Mouse (Mus musculus): ENCODE data around the gene Ciao2a. TPM values are rescaled to one million over a fixed set of nuclear protein-coding genes. Genes with fewer than 3 reads are reported as not detected.
A peak's percentile ranks its signal among the peaks of the same experiment; 100 is the strongest.

Gene Ciao2a
- polyA plus RNA-seq, 1 experiment from 2014 or later = 89.0 TPM

DNA sequence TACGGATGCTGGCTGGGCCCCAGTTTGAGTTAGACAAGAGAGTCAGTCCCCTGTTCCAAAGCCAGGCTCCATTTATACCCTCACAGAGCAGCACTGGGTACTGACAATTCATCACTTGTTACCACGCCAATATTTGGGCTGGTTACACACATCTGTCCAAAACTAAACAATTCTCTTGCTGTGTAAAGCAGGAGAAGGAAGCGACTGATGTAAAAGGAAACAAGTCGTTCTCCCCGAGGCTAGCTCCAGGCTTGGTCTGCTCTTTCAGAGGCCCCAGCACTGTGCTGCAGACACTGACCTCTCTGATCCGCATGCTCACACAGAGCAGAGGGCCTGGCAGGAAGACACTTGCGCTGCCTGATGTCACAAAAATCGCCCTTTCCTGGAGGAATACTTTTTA, 24.8 kb upstream of the Ciao2a start:
- 83% methylated on average over 8 of the region's 8 CpGs for WGBS
- ATAC-seq (replicated peaks) = no peak
- no peaks in the 10 kb centered on the region for H3K4me1 ChIP-seq
- no peak overlapping the region for H3K4me2 ChIP-seq (replicated peaks)
- H3K9me3 ChIP-seq = no peaks in the 10 kb centered on the region
- H3K9ac ChIP-seq (replicated peaks) = no peak overlapping the region
- no peak overlapping the region for H3K4me3 ChIP-seq
- no peak overlapping the region for H3K27ac ChIP-seq (replicated peaks)
- no peaks in the 10 kb centered on the region for H3K27me3 ChIP-seq
- peaks cover 92% of the 10 kb centered on the region for H3K36me3 ChIP-seq

DNA sequence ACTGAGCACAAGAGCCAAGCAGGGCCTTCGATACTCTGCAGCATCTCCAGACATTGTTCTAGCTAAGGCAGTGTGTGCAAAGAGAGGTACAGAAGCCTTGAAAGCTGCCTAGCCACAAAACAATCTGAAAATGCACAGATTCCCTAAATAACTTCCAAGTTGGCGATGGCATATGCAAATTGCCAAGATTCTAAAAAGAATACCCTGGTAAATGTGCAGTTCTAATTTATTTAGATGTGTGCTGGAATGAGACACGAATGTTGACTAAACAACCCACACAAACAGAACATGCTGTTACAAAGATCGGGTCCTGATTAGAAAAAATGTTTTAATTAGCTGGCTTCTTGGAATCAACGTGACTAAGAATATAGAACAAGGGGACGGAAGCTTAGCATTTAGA, 23.7 kb upstream of the Ciao2a start:
- Histone ChIP-seq H3K36me3 (peaks cover 89% of the 10 kb centered on the region), H3K4me1 (no peaks in the 10 kb centered on the region), H3K4me3 (no peak overlapping the region), H3K27me3 (no peaks in the 10 kb centered on the region), H3K9me3 (no peaks in the 10 kb centered on the region), H3K9ac (replicated peaks) (no peak overlapping the region), H3K4me2 (replicated peaks) (no peak overlapping the region), H3K27ac (replicated peaks) (no peak overlapping the region)
- ATAC-seq (replicated peaks) = no peak
- 84% methylated on average over 6 of the region's 6 CpGs for WGBS

DNA sequence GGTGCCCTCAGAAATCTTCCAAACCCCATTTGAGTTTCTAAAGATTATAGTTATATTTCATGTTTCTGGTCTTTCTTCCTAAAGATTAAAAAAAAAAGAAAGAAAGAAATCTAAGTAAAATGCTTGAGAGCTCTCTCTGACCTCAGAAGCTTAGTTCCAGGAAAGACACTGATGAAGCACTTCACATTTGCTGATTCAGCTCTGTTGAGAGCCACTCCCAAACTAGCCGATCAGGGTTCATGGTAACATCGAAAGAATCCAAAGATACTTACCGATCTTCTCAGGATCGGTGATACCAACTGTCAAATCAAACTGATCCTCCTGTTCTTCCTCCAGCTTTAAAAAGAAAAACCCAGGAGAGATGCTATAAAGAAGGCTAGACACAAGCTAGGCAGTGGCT, 21.8 kb upstream of the Ciao2a start:
- Histone ChIP-seq H3K36me3 (peaks cover 87% of the 10 kb centered on the region), H3K27me3 (no peaks in the 10 kb centered on the region), H3K4me2 (replicated peaks) (no peak overlapping the region), H3K9me3 (no peaks in the 10 kb centered on the region), H3K4me1 (no peaks in the 10 kb centered on the region), H3K27ac (replicated peaks) (no peak overlapping the region), H3K9ac (replicated peaks) (no peak overlapping the region), H3K4me3 (no peak overlapping the region)
- ATAC-seq (replicated peaks) = no peak
- WGBS = 95% methylated on average over 4 of the region's 4 CpGs

DNA sequence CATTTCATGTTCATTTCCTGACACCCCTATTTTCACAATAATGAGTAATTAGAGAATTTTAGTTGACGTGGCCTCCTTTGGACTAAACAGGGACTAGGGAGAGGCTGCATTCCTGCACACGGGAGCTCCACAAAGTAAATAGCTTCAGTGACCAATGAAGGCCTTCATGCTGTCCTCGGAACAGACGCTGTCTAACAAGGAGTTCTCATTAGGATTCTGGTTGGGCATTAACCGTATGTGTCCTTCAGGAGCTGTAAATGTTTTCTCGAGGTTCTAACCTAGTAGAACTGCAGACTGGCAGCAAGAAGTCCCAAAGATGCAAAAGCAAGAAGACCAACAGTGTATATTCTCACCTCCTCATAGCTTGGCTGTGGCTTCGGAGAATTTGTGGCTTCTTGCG, 21.2 kb upstream of the Ciao2a start:
- no peak overlapping the region for H3K4me2 ChIP-seq (replicated peaks)
- no peaks in the 10 kb centered on the region for H3K9me3 ChIP-seq
- no peak overlapping the region for H3K4me3 ChIP-seq
- H3K36me3 ChIP-seq = peaks cover 83% of the 10 kb centered on the region
- ATAC-seq (replicated peaks) = no peak
- H3K27ac ChIP-seq (replicated peaks) = no peak overlapping the region
- no peaks in the 10 kb centered on the region for H3K27me3 ChIP-seq
- H3K9ac ChIP-seq (replicated peaks) = no peak overlapping the region
- no peaks in the 10 kb centered on the region for H3K4me1 ChIP-seq
- WGBS = 85% methylated on average over 8 of the region's 8 CpGs

DNA sequence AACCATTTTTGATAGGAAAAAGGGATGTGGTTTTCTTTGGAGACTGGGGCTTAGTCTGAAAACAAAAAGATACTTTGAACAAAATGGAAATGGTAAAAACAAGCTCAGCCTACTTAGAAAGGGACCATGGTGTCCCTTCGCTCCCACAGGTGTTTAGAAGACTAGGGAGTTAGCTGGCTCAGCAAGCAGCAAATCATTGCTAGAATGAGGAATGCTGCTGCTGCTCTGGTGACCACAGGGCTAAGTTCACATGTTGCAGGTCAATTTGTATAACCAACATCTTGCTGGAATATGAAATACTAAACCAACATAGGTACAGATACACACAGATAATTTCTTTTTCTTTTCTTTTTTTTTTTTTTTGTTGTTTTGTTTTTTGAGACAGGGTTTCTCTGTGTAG, 16.8 kb upstream of the Ciao2a start:
- Histone ChIP-seq H3K36me3 (peaks cover 46% of the 10 kb centered on the region), H3K4me1 (peaks cover 4% of the 10 kb centered on the region; the same call in 1 of the 2 replicates), H3K9ac (replicated peaks) (no peak overlapping the region), H3K4me2 (replicated peaks) (no peak overlapping the region), H3K4me3 (no peak overlapping the region), H3K9me3 (no peaks in the 10 kb centered on the region), H3K27me3 (no peaks in the 10 kb centered on the region), H3K27ac (replicated peaks) (no peak overlapping the region)
- ATAC-seq (replicated peaks) = no peak
- 97% methylated on average over 1 of the region's 1 CpGs for WGBS

DNA sequence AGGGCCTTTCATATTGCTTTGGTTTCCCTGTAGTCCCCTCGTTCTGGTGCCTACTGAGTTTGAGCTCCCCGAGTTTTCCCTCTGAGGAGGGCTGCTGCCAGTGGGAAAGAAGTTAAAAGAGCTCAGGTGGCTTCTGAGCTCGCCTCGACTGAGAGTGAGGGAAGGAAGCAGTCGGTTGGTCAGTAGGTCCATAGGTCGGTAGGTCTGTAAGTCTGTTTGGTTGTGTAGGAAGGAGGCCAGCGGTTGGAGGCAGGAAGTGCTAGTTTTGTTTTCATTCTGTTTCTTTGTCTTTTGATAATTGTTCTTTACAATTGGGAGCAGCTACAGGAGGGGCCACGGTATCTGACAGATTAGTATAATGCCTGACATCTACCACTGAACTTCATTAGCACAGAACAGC, 16.3 kb upstream of the Ciao2a start:
- ATAC-seq (replicated peaks) = no peak
- Histone ChIP-seq H3K9me3 (no peaks in the 10 kb centered on the region), H3K36me3 (peaks cover 42% of the 10 kb centered on the region), H3K4me1 (peaks cover 4% of the 10 kb centered on the region; the same call in 1 of the 2 replicates), H3K27me3 (no peaks in the 10 kb centered on the region), H3K9ac (replicated peaks) (no peak overlapping the region), H3K4me3 (no peak overlapping the region), H3K4me2 (replicated peaks) (no peak overlapping the region), H3K27ac (replicated peaks) (peak overlapping the region; percentile 6; the same call in 1 of the 2 replicates)
- WGBS = 20% methylated on average over 8 of the region's 8 CpGs

DNA sequence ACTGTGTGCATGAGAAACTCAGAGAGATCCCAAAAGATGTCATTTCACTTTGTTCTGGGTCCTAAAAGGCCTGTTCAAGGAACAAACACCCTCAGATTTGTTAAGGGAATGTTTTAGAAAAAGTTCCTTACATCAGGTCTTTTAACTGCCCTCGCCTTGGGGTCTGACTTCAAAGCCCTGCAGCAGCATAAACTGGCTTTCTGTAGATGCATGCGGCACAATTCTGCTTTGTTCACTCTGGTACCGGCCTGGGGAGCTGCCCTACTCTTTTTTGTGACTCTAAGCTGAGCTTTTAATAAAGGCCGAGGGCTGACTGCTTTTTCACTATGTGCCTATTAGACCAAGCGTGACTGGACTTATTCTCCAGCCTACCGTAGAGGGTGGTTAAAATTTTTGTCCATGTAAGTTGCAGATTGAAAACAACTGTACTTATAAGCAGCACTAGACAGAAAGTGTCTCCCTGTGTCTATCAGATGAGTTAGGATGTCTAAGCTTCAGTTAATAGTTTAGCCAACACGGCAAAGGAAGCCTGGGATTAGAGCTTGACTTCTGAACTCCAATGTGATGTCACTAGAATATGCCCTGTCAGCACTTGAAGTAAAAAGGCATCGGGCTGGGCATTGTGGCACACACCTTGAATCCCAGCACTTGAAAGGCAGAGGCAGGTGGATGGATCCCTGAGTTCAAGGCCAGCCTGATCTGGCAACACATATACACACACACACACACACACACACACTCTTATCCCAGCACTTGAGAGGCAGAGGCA, 15.6 kb upstream of the Ciao2a start:
- no peaks in the 10 kb centered on the region for H3K9me3 ChIP-seq
- peak overlapping the region; percentile 6; the same call in 1 of the 2 replicates for H3K27ac ChIP-seq (replicated peaks)
- peaks cover 4% of the 10 kb centered on the region; the same call in 1 of the 2 replicates for H3K4me1 ChIP-seq
- H3K9ac ChIP-seq (replicated peaks) = no peak overlapping the region
- H3K4me2 ChIP-seq (replicated peaks) = no peak overlapping the region
- H3K4me3 ChIP-seq = no peak overlapping the region
- H3K27me3 ChIP-seq = no peaks in the 10 kb centered on the region
- no peak for ATAC-seq (replicated peaks)
- 11% methylated on average over 8 of the region's 8 CpGs for WGBS
- H3K36me3 ChIP-seq = peaks cover 35% of the 10 kb centered on the region

DNA sequence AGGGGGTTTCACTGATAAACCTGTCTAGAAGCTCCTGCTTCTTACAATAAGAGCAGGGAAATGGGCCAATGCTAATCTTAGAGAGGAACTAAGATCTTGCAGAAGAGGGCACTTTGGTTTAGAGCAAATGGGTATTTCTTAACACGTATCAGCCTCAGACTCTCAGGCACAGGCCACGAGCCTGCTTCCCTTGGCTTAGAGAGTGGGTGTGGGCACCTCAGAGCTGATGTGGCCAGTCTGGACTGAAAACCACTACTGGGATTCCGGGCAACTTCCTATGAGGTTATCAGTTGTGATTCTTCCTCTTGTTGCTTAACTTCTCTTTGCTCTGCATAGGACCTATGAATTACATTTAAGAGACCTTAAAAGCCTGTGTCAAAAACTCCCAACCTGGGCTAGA, 12.1 kb upstream of the Ciao2a start:
- H3K36me3 ChIP-seq = peaks cover 6% of the 10 kb centered on the region; the same call in 1 of the 2 replicates
- WGBS = 90% methylated on average over 3 of the region's 3 CpGs
- ATAC-seq (replicated peaks) = no peak
- no peak overlapping the region for H3K27ac ChIP-seq (replicated peaks)
- no peak overlapping the region for H3K9ac ChIP-seq (replicated peaks)
- no peak overlapping the region for H3K4me3 ChIP-seq
- H3K27me3 ChIP-seq = no peaks in the 10 kb centered on the region
- no peak overlapping the region for H3K4me2 ChIP-seq (replicated peaks)
- peaks cover 4% of the 10 kb centered on the region; the same call in 1 of the 2 replicates for H3K4me1 ChIP-seq
- H3K9me3 ChIP-seq = no peaks in the 10 kb centered on the region

DNA sequence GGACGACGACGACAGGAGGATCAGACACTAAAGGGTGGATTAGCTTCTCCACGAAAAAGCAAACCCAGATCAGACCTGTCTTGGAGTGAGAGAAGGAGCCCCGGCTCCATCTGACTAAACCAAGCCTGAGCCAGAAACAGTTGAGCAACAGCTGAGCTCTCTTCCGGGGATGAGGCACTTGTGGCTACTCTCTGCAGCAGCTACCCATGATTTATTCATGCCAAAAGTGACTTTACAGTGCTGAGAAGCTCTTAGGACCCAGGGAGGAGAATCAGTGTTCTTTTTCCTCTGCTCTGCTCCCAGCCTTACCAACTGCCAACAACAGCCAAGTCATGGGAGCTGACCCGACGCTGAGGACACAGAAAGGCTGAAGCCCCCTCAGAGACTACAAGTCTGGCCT, 9.5 kb upstream of the Ciao2a start:
- Histone ChIP-seq H3K27me3 (no peaks in the 10 kb centered on the region), H3K4me1 (peaks cover 20% of the 10 kb centered on the region), H3K4me3 (no peak overlapping the region), H3K9ac (replicated peaks) (no peak overlapping the region), H3K27ac (replicated peaks) (no peak overlapping the region), H3K4me2 (replicated peaks) (no peak overlapping the region), H3K9me3 (no peaks in the 10 kb centered on the region), H3K36me3 (peaks cover 6% of the 10 kb centered on the region; the same call in 1 of the 2 replicates)
- 63% methylated on average over 8 of the region's 8 CpGs for WGBS
- ATAC-seq (replicated peaks) = no peak

DNA sequence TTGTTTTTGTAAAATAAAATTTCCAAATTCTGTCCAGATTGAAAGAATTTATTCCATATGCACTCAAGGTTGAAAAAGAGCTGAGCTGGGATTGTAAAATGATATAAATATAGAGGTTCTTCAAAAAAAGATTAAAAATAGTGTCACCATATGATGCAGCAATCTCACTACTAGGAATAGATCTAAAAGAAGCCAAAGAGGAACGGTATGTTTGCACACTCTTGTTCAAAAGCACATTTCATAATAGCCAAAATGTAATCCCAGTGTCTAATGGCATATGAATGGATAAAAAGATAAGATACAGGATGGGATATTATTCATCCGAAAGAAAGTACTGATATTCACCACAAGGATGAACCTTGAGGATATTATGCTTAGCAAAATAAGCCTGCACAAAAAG, 6.9 kb upstream of the Ciao2a start:
- no peaks in the 10 kb centered on the region for H3K27me3 ChIP-seq
- H3K9ac ChIP-seq (replicated peaks) = no peak overlapping the region
- peaks cover 30% of the 10 kb centered on the region for H3K4me1 ChIP-seq
- no peak overlapping the region for H3K4me2 ChIP-seq (replicated peaks)
- no peaks in the 10 kb centered on the region for H3K9me3 ChIP-seq
- H3K27ac ChIP-seq (replicated peaks) = no peak overlapping the region
- H3K36me3 ChIP-seq = peaks cover 3% of the 10 kb centered on the region; the same call in 1 of the 2 replicates
- WGBS = 74% methylated on average over 2 of the region's 2 CpGs
- ATAC-seq (replicated peaks) = no peak
- no peak overlapping the region for H3K4me3 ChIP-seq

DNA sequence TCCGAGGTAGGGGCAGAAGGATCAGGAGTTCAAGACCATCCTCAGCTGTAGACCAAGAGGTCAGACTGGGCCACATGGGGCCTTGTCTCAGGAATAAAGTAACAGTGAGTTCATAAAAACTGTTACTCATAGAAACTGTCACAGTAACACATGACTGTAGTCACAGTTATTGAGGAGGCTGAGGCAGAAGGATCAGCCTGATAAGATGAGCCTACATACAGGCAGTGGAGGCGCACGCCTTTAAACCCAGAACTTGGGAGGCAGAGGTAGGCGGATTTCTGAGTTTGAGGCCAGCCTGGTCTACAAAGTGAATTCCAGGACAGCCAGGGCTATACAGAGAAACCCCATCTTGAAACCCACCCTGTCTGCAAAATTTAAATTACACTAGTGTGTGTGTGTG, 6.3 kb upstream of the Ciao2a start:
- H3K27ac ChIP-seq (replicated peaks) = peak overlapping the region; percentile 79; the same call in 1 of the 2 replicates
- H3K4me2 ChIP-seq (replicated peaks) = no peak overlapping the region
- no peak for ATAC-seq (replicated peaks)
- no peaks in the 10 kb centered on the region; the same call in 1 of the 2 replicates for H3K36me3 ChIP-seq
- no peak overlapping the region for H3K4me3 ChIP-seq
- H3K9me3 ChIP-seq = no peaks in the 10 kb centered on the region
- WGBS = 95% methylated on average over 4 of the region's 4 CpGs
- H3K4me1 ChIP-seq = peaks cover 33% of the 10 kb centered on the region
- H3K9ac ChIP-seq (replicated peaks) = no peak overlapping the region
- H3K27me3 ChIP-seq = no peaks in the 10 kb centered on the region

DNA sequence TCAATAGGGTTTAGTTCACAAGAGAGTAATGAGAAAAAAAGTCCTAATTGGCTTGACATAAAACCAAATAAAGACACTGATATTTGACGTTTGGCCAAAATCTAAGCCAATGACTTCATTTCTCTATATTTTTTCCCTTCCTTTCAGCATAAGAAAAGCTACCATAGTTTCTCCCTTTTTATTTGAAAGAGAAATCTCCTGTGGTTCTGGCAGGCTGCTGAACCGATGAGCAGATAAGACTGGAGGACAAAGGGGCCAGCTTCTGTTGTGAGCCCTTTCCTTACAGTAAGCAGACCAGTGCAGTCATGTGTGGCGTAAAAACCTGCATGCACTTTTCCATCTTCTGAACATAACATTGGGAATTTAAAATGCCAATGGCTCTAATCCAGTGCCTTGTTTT, 5.5 kb upstream of the Ciao2a start:
- no peak for ATAC-seq (replicated peaks)
- Histone ChIP-seq H3K4me3 (no peak overlapping the region), H3K4me2 (replicated peaks) (no peak overlapping the region), H3K9ac (replicated peaks) (no peak overlapping the region), H3K9me3 (no peaks in the 10 kb centered on the region), H3K27me3 (no peaks in the 10 kb centered on the region), H3K36me3 (no peaks in the 10 kb centered on the region), H3K27ac (replicated peaks) (peak overlapping the region; percentile 79), H3K4me1 (peaks cover 41% of the 10 kb centered on the region)
- WGBS = 52% methylated on average over 3 of the region's 3 CpGs

DNA sequence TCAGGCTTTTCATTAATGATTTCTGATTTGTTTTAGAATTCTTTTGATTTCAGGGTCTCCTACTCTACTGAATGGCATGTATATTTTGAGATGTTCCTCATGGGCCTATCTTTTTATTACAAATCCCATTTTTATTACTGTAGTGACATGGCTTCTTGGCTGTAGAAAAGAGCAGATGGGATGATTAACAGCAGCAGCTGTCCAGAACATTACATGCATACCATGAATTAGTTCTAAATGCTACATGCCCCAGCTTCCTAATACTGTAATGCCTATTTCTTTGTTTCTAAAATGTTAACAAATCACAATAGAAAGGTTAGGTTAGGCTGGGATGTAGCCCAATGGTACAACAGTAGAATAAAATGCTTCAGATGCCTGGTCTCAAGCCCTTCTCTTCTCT, 5.0 kb upstream of the Ciao2a start:
- H3K4me3 ChIP-seq = no peak overlapping the region
- H3K4me1 ChIP-seq = peaks cover 41% of the 10 kb centered on the region
- H3K27ac ChIP-seq (replicated peaks) = peak overlapping the region; percentile 79
- H3K9me3 ChIP-seq = no peaks in the 10 kb centered on the region
- H3K4me2 ChIP-seq (replicated peaks) = no peak overlapping the region; the same call in 1 of the 2 replicates
- ATAC-seq (replicated peaks) = no peak
- H3K9ac ChIP-seq (replicated peaks) = no peak overlapping the region
- no peaks in the 10 kb centered on the region for H3K36me3 ChIP-seq
- H3K27me3 ChIP-seq = no peaks in the 10 kb centered on the region

Data from forebrain, embryonic 15.5 days (tissue).